Mouse (Mus musculus): Measurements from ENCODE around the gene Xpr1. TPM values are rescaled to one million over a fixed set of nuclear protein-coding genes. Genes with fewer than 3 reads are reported as not detected.

Xpr1 gene
- polyA plus RNA-seq, 2 experiments = 2.4 to 4.2 TPM

GRCm38 (mm10) chr1:155236306-155237024 is 180.8 kb downstream of the Xpr1 start:
- WGBS (ENCODE audit: insufficient replicate concordance) = 58% methylated on average over 13 of the region's 13 CpGs
- no peak for TF ChIP-seq CTCF (IDR thresholded peaks at IDR 0.05; ENCODE audit: low read depth)
- no peak for TF ChIP-seq EP300 (IDR thresholded peaks at IDR 0.05; ENCODE audit: low read depth)

DNA sequence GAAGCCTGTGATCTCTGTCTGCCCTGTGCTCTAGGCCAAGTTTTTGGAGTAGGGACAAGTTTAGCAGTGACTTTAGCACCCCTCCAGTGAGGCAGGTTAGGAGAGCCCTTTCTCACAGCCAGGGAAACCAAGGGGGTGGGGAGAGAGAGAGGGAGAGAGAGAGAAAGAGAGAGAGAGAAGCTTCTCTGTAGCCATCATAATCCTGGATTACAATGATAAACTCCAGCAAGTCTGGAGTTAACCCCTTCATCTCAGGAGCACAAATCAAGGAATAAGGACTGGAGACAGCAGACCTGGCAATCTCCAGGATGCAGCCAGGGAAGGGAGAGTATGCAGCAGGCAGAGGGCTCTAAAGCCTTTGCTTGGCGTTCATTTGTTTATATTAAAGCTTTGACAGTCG is 181.6 kb downstream of the Xpr1 start:
- H3K4me1 ChIP-seq (replicated peaks; ENCODE audit: control insufficient read depth in 2 of 2, insufficient read depth in 2 of 2, low read length in 1 of 2) = no peaks in the 10 kb centered on the region
- WGBS (ENCODE audit: insufficient replicate concordance) = 56% methylated on average over 2 of the region's 2 CpGs
- no peak overlapping the region for H3K4me2 ChIP-seq (ENCODE audit: low read depth)
- H3K9me3 ChIP-seq (ENCODE audit: control insufficient read depth, low read length) = no peaks in the 10 kb centered on the region
- no peaks in the 10 kb centered on the region for H3K27me3 ChIP-seq (ENCODE audit: control insufficient read depth, insufficient read depth, low read length)
- DNase-seq (ENCODE audit: low read depth in 3 of 3, low spot score in 3 of 3) (no peak), ATAC-seq (ENCODE audit: insufficient read depth) (no peak)
- no peak overlapping the region for H3K27ac ChIP-seq
- no peak for TF ChIP-seq EP300 (IDR thresholded peaks at IDR 0.05; ENCODE audit: low read depth)
- no peak for TF ChIP-seq CTCF (IDR thresholded peaks at IDR 0.05; ENCODE audit: low read depth)
- no peaks in the 10 kb centered on the region for H3K36me3 ChIP-seq (replicated peaks; ENCODE audit: control insufficient read depth, insufficient read depth, low read depth)
- no peak overlapping the region for H3K9ac ChIP-seq (replicated peaks)
- H3K4me3 ChIP-seq (ENCODE audit: insufficient read depth in 1 of 2, low read depth in 2 of 2, low read length in 2 of 2) = no peak overlapping the region

More at GRCm38 (mm10) chr1:155236306-155237024, 180.8 kb downstream of the Xpr1 start:
- no peaks in the 10 kb centered on the region for H3K9me3 ChIP-seq (ENCODE audit: control insufficient read depth, low read length)
- H3K4me1 ChIP-seq (replicated peaks; ENCODE audit: control insufficient read depth in 2 of 2, insufficient read depth in 2 of 2, low read length in 1 of 2) = no peaks in the 10 kb centered on the region
- ATAC-seq (ENCODE audit: insufficient read depth) (no peak), DNase-seq (ENCODE audit: low read depth in 3 of 3, low spot score in 3 of 3) (no peak)
- H3K4me3 ChIP-seq (ENCODE audit: insufficient read depth in 1 of 2, low read depth in 2 of 2, low read length in 2 of 2) = no peak overlapping the region
- H3K27ac ChIP-seq = no peak overlapping the region
- H3K4me2 ChIP-seq (ENCODE audit: low read depth) = no peak overlapping the region
- H3K36me3 ChIP-seq (replicated peaks; ENCODE audit: control insufficient read depth, insufficient read depth, low read depth) = no peaks in the 10 kb centered on the region
- no peaks in the 10 kb centered on the region for H3K27me3 ChIP-seq (ENCODE audit: control insufficient read depth, insufficient read depth, low read length)
- no peak overlapping the region for H3K9ac ChIP-seq (replicated peaks)

DNA sequence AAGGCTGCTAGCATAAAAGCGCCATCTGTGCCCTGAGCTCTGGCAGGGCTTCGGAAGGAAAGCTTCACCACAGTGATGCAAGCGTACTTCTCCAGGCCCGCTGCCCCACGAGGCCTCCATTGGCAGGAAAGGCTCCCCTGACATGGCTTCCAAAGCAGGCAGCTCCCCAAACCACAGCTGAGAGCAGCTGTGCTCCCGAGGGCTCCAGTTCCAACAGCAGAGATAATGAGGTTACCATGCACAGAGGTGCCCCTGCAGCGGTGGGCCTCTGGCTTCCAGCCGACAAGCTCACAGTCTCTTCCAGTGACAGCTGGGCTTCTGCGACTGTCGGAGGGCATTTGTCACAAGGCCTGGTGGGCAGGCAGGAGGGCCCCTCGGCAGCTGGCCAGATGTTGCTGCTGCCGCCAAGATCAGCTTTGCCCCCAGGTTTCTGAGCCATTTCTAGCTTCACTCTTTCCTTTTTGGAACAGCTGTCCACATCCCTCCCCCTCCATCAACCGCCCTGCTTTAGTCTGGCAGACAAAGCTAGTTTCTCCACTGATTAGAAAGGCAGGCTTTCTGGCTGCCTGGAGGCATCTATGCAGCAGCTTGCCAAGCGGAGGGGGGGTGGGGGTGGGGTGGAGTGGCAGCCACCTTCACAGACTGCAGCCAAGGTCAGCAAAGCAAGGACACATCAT is 183.1 kb downstream of the Xpr1 start:
- DNase-seq (ENCODE audit: low read depth in 3 of 3, low spot score in 3 of 3) = no peak
- H3K4me3 ChIP-seq (ENCODE audit: insufficient read depth in 1 of 2, low read depth in 2 of 2, low read length in 2 of 2) = no peak overlapping the region
- no peaks in the 10 kb centered on the region for H3K27me3 ChIP-seq (ENCODE audit: control insufficient read depth, insufficient read depth, low read length)
- no peak overlapping the region for H3K27ac ChIP-seq
- ATAC-seq (ENCODE audit: insufficient read depth) = no peak
- no peak overlapping the region for H3K4me2 ChIP-seq (ENCODE audit: low read depth)
- no peaks in the 10 kb centered on the region for H3K4me1 ChIP-seq (replicated peaks; ENCODE audit: control insufficient read depth in 2 of 2, insufficient read depth in 2 of 2, low read length in 1 of 2)
- no peaks in the 10 kb centered on the region for H3K36me3 ChIP-seq (replicated peaks; ENCODE audit: control insufficient read depth, insufficient read depth, low read depth)
- H3K9me3 ChIP-seq (ENCODE audit: control insufficient read depth, low read length) = no peaks in the 10 kb centered on the region
- H3K9ac ChIP-seq (replicated peaks) = no peak overlapping the region
- no peak for TF ChIP-seq EP300 (IDR thresholded peaks at IDR 0.05; ENCODE audit: low read depth)
- no peak for TF ChIP-seq CTCF (IDR thresholded peaks at IDR 0.05; ENCODE audit: low read depth)
- 43% methylated on average over 14 of the region's 14 CpGs for WGBS (ENCODE audit: insufficient replicate concordance)

GRCm38 (mm10) chr1:155233378-155233777 is 183.8 kb downstream of the Xpr1 start:
- Histone ChIP-seq H3K27me3 (ENCODE audit: control insufficient read depth, insufficient read depth, low read length) (no peaks in the 10 kb centered on the region), H3K4me1 (replicated peaks; ENCODE audit: control insufficient read depth in 2 of 2, insufficient read depth in 2 of 2, low read length in 1 of 2) (no peaks in the 10 kb centered on the region), H3K4me2 (ENCODE audit: low read depth) (no peak overlapping the region), H3K36me3 (replicated peaks; ENCODE audit: control insufficient read depth, insufficient read depth, low read depth) (no peaks in the 10 kb centered on the region), H3K27ac (no peak overlapping the region), H3K9ac (replicated peaks) (no peak overlapping the region), H3K4me3 (ENCODE audit: insufficient read depth in 1 of 2, low read depth in 2 of 2, low read length in 2 of 2) (no peak overlapping the region), H3K9me3 (ENCODE audit: control insufficient read depth, low read length) (no peaks in the 10 kb centered on the region)
- DNase-seq (ENCODE audit: low read depth in 3 of 3, low spot score in 3 of 3) = no peak
- no peak for ATAC-seq (ENCODE audit: insufficient read depth)
- 71% methylated on average over 9 of the region's 9 CpGs for WGBS (ENCODE audit: insufficient replicate concordance)
- TF ChIP-seq CTCF (IDR thresholded peaks at IDR 0.05; ENCODE audit: low read depth) = no peak
- TF ChIP-seq EP300 (IDR thresholded peaks at IDR 0.05; ENCODE audit: low read depth) = no peak

DNA sequence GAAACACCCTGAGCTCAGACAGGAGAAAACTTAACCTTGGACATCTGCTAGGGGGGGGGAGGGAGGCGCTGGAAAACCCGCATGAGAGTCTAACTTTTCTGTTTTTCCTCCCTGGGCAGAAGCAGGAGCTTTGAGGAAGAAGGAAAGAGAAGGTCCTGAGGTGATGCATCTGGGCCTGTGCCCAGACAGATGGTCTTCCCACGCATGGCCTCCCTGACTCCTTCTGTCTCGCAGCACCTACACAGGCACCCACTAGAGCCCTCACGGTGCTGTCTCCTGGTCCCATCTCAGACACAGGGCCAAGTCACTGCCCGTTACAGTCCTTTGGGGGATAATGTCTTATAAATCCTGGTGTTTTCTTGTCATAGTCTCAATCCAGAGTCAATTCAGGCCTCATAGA is 184.4 kb downstream of the Xpr1 start:
- Histone ChIP-seq H3K27ac (no peak overlapping the region), H3K4me3 (ENCODE audit: insufficient read depth in 1 of 2, low read depth in 2 of 2, low read length in 2 of 2) (no peak overlapping the region), H3K9me3 (ENCODE audit: control insufficient read depth, low read length) (no peaks in the 10 kb centered on the region), H3K36me3 (replicated peaks; ENCODE audit: control insufficient read depth, insufficient read depth, low read depth) (no peaks in the 10 kb centered on the region), H3K4me2 (ENCODE audit: low read depth) (no peak overlapping the region), H3K27me3 (ENCODE audit: control insufficient read depth, insufficient read depth, low read length) (no peaks in the 10 kb centered on the region), H3K4me1 (replicated peaks; ENCODE audit: control insufficient read depth in 2 of 2, insufficient read depth in 2 of 2, low read length in 1 of 2) (no peaks in the 10 kb centered on the region), H3K9ac (replicated peaks) (no peak overlapping the region)
- DNase-seq (ENCODE audit: low read depth in 3 of 3, low spot score in 3 of 3) (no peak), ATAC-seq (ENCODE audit: insufficient read depth) (no peak)
- no peak for TF ChIP-seq EP300 (IDR thresholded peaks at IDR 0.05; ENCODE audit: low read depth)
- TF ChIP-seq CTCF (IDR thresholded peaks at IDR 0.05; ENCODE audit: low read depth) = no peak
- 65% methylated on average over 6 of the region's 6 CpGs for WGBS (ENCODE audit: insufficient replicate concordance)

Data from liver, embryonic 14.5 days (tissue).